Mouse (Mus musculus): ENCODE measurements around the gene Zhx3. TPM values are rescaled to one million over a fixed set of nuclear protein-coding genes. Genes with fewer than 3 reads are reported as not detected.

Zhx3 gene
- polyA plus RNA-seq, 1 experiment = 7.8 TPM

GRCm38 (mm10) chr2:160729851-160730796 is 142.7 kb downstream of the Zhx3 start:
- TF ChIP-seq CTCF (IDR thresholded peaks at IDR 0.05; ENCODE audit: borderline replicate concordance, control insufficient read depth, extremely low read depth, insufficient read depth, low read length, poor library complexity) (no peak), POLR2A (IDR thresholded peaks at IDR 0.05; ENCODE audit: control insufficient read depth, extremely low read depth, insufficient read depth, low read length, poor library complexity) (no peak)
- Histone ChIP-seq H3K27ac (ENCODE audit: control insufficient read depth, insufficient read depth, low read length) (no peak overlapping the region), H3K36me3 (ENCODE audit: control insufficient read depth, insufficient read depth, low read length) (no peaks in the 10 kb centered on the region), H3K4me3 (ENCODE audit: control insufficient read depth, insufficient read depth, low read length) (peak overlapping the region; percentile 80; the same call in 1 of the 2 replicates), H3K27me3 (ENCODE audit: control insufficient read depth, insufficient read depth, low read length) (no peaks in the 10 kb centered on the region), H3K4me1 (replicated peaks; ENCODE audit: control insufficient read depth, insufficient read depth, low read length) (peaks cover 35% of the 10 kb centered on the region)
- WGBS = 28% methylated on average over 17 of the region's 17 CpGs
- DNase-seq = no peak

DNA sequence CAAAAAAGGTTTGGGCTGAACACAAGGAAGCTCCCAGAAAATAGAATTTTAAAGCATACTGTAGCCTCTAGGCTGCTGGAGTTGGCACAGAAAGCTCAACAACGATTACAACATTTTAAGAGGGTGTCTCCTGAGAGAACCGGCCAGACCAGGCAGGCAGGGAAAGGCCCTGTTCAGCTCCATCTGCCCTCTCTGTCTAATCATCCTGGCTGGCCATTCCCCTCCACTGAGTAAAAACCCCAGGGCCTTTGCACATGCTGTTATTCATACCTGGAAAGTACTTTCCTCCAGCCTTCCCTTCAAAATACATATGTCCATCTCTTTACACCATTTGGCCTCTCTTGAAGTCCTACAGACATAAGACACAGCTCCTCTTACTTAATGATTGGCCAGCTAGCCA is 143.4 kb downstream of the Zhx3 start:
- no peak for TF ChIP-seq POLR2A (IDR thresholded peaks at IDR 0.05; ENCODE audit: control insufficient read depth, extremely low read depth, insufficient read depth, low read length, poor library complexity)
- TF ChIP-seq CTCF (IDR thresholded peaks at IDR 0.05; ENCODE audit: borderline replicate concordance, control insufficient read depth, extremely low read depth, insufficient read depth, low read length, poor library complexity) = no peak
- no peaks in the 10 kb centered on the region for H3K36me3 ChIP-seq (ENCODE audit: control insufficient read depth, insufficient read depth, low read length)
- no peak for DNase-seq
- H3K27me3 ChIP-seq (ENCODE audit: control insufficient read depth, insufficient read depth, low read length) = no peaks in the 10 kb centered on the region
- peaks cover 28% of the 10 kb centered on the region for H3K4me1 ChIP-seq (replicated peaks; ENCODE audit: control insufficient read depth, insufficient read depth, low read length)
- H3K27ac ChIP-seq (ENCODE audit: control insufficient read depth, insufficient read depth, low read length) = no peak overlapping the region
- H3K4me3 ChIP-seq (ENCODE audit: control insufficient read depth, insufficient read depth, low read length) = no peak overlapping the region
- 84% methylated on average over 2 of the region's 2 CpGs for WGBS

GRCm38 (mm10) chr2:160728972-160729371 is 143.8 kb downstream of the Zhx3 start:
- Histone ChIP-seq H3K4me1 (replicated peaks; ENCODE audit: control insufficient read depth, insufficient read depth, low read length) (peaks cover 24% of the 10 kb centered on the region), H3K4me3 (ENCODE audit: control insufficient read depth, insufficient read depth, low read length) (no peak overlapping the region), H3K36me3 (ENCODE audit: control insufficient read depth, insufficient read depth, low read length) (peaks cover 3% of the 10 kb centered on the region; the same call in 1 of the 2 replicates), H3K27ac (ENCODE audit: control insufficient read depth, insufficient read depth, low read length) (no peak overlapping the region), H3K27me3 (ENCODE audit: control insufficient read depth, insufficient read depth, low read length) (no peaks in the 10 kb centered on the region)
- 95% methylated on average over 3 of the region's 3 CpGs for WGBS
- TF ChIP-seq CTCF (IDR thresholded peaks at IDR 0.05; ENCODE audit: borderline replicate concordance, control insufficient read depth, extremely low read depth, insufficient read depth, low read length, poor library complexity) (no peak), POLR2A (IDR thresholded peaks at IDR 0.05; ENCODE audit: control insufficient read depth, extremely low read depth, insufficient read depth, low read length, poor library complexity) (no peak)
- DNase-seq = no peak

DNA sequence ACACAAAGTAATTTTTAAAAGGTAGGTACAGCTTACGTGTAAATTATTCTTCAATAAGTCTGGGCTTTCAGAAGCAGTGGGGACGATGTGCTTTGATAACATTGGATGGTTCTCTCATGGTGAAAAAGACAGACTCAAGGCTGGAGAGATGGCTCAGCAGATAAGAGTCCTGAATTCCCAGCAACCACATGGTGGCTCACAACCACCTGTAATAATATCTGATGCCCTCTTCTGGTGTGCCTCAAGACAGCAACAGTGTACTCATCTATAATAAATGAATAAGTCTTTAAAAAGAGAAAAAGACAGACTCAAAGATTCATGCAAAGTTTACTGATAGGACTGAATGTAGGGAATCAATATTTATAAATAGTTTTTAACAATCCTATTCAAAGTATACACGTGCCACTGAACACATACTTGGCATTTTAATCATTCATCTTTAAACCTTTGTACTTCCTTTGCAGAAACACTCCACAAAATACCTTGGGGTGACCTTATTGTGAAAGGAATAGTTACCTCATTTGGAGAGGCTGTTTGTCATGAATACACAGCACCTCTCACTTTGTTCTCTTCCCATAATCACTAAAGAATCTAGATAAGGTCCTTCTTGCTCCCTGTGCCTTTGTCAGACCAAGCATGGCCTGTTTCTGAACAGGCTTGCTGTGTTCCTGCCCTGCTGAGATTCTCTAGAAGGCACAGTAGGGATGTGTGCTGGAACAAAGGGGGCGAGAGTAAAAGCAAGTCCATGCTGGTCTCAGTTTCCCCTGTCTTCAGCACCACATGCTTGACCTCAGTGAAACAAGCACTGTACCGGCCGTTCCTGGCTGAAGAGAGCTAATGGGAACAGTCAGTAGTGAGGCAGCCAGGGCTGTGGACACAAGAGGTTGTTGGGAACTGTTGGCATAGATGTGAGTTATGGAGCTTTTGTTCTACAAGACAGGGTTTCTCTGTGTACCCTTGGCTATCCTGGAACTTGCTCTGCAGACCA is 146.6 kb downstream of the Zhx3 start:
- H3K36me3 ChIP-seq (ENCODE audit: control insufficient read depth, insufficient read depth, low read length) = peaks cover 26% of the 10 kb centered on the region
- H3K27ac ChIP-seq (ENCODE audit: control insufficient read depth, insufficient read depth, low read length) = no peak overlapping the region
- 98% methylated on average over 6 of the region's 6 CpGs for WGBS
- H3K4me3 ChIP-seq (ENCODE audit: control insufficient read depth, insufficient read depth, low read length) = no peak overlapping the region
- peaks cover 11% of the 10 kb centered on the region for H3K4me1 ChIP-seq (replicated peaks; ENCODE audit: control insufficient read depth, insufficient read depth, low read length)
- no peaks in the 10 kb centered on the region for H3K27me3 ChIP-seq (ENCODE audit: control insufficient read depth, insufficient read depth, low read length)
- TF ChIP-seq CTCF (IDR thresholded peaks at IDR 0.05; ENCODE audit: borderline replicate concordance, control insufficient read depth, extremely low read depth, insufficient read depth, low read length, poor library complexity) (no peak), POLR2A (IDR thresholded peaks at IDR 0.05; ENCODE audit: control insufficient read depth, extremely low read depth, insufficient read depth, low read length, poor library complexity) (no peak)
- no peak for DNase-seq

GRCm38 (mm10) chr2:160724536-160724935 is 148.3 kb downstream of the Zhx3 start:
- no peaks in the 10 kb centered on the region for H3K27me3 ChIP-seq (ENCODE audit: control insufficient read depth, insufficient read depth, low read length)
- DNase-seq = no peak
- H3K27ac ChIP-seq (ENCODE audit: control insufficient read depth, insufficient read depth, low read length) = no peak overlapping the region
- no peak for TF ChIP-seq CTCF (IDR thresholded peaks at IDR 0.05; ENCODE audit: borderline replicate concordance, control insufficient read depth, extremely low read depth, insufficient read depth, low read length, poor library complexity)
- TF ChIP-seq POLR2A (IDR thresholded peaks at IDR 0.05; ENCODE audit: control insufficient read depth, extremely low read depth, insufficient read depth, low read length, poor library complexity) = no peak
- H3K4me1 ChIP-seq (replicated peaks; ENCODE audit: control insufficient read depth, insufficient read depth, low read length) = no peaks in the 10 kb centered on the region
- H3K36me3 ChIP-seq (ENCODE audit: control insufficient read depth, insufficient read depth, low read length) = peaks cover 42% of the 10 kb centered on the region
- 77% methylated on average over 5 of the region's 5 CpGs for WGBS
- H3K4me3 ChIP-seq (ENCODE audit: control insufficient read depth, insufficient read depth, low read length) = no peak overlapping the region

All from thymus, adult 2 months (tissue).